Mouse (Mus musculus): ENCODE measurements around the gene Unk. TPM values are rescaled to one million over a fixed set of nuclear protein-coding genes. Genes with fewer than 3 reads are reported as not detected.

Unk gene
- total RNA-seq, 2 experiments from 2014 or later: 7.0 to 7.4 TPM

GRCm38 (mm10) chr11:116106154-116106962, 76.2 kb downstream of the Unk start:
- Histone ChIP-seq H3K27ac (peak overlapping the region; percentile 91), H3K4me3 (peak overlapping the region; percentile 93)
- DNase-seq: no peak
- no peak for TF ChIP-seq CTCF (IDR thresholded peaks at IDR 0.05)
- intact Hi-C loops (cut with DNase I): no loop called here

GRCm38 (mm10) chr11:116106963-116107776, 77.0 kb downstream of the Unk start:
- intact Hi-C loops (cut with DNase I): no loop called here
- TF ChIP-seq CTCF (IDR thresholded peaks at IDR 0.05): peak; percentile 27
- DNase-seq: no peak
- Histone ChIP-seq H3K4me3 (peak overlapping the region; percentile 93), H3K27ac (peak overlapping the region; percentile 91)

- intact Hi-C loops (cut with DNase I): no loop called here
- Histone ChIP-seq H3K4me3 (peak overlapping the region; percentile 93), H3K27ac (peak overlapping the region; percentile 91)
- no peak for TF ChIP-seq CTCF (IDR thresholded peaks at IDR 0.05)
- DNase-seq: no peak
These were observed 77.7 kb downstream of the Unk start for GRCm38 (mm10) chr11:116107777-116108285.

GRCm38 (mm10) chr11:116108464-116109137, 78.5 kb downstream of the Unk start:
- Histone ChIP-seq H3K4me3 (peak overlapping the region; percentile 93), H3K27ac (peak overlapping the region; percentile 91)
- peak; percentile 89 for DNase-seq
- intact Hi-C loops (cut with DNase I): no loop called here
- no peak for TF ChIP-seq CTCF (IDR thresholded peaks at IDR 0.05)

GRCm38 (mm10) chr11:116109441-116110081, 79.4 kb downstream of the Unk start:
- peak; percentile 69 for DNase-seq
- Histone ChIP-seq H3K27ac (peak overlapping the region; percentile 91), H3K4me3 (peak overlapping the region; percentile 93)
- no peak for TF ChIP-seq CTCF (IDR thresholded peaks at IDR 0.05)
- intact Hi-C loops (cut with DNase I): loop anchor here (2.0 kb wide), 1 partner anchor 21 kb away; the partner anchor contains the start of gene Trim65

GRCm38 (mm10) chr11:116110131-116110530, 80.0 kb downstream of the Unk start:
- TF ChIP-seq CTCF (IDR thresholded peaks at IDR 0.05): no peak
- intact Hi-C loops (cut with DNase I): loop anchor here (2.0 kb wide), 1 partner anchor 21 kb away; the partner anchor contains the start of gene Trim65
- peak overlapping the region; percentile 91 for H3K27ac ChIP-seq
- peak; percentile 94 for DNase-seq
- H3K4me3 ChIP-seq: peak overlapping the region; percentile 93

GRCm38 (mm10) chr11:116110540-116110939, 80.4 kb downstream of the Unk start:
- Histone ChIP-seq H3K4me3 (peak overlapping the region; percentile 93), H3K27ac (peak overlapping the region; percentile 91)
- no peak for TF ChIP-seq CTCF (IDR thresholded peaks at IDR 0.05)
- DNase-seq: no peak
- intact Hi-C loops (cut with DNase I): loop anchor here (2.0 kb wide), 1 partner anchor 20 kb away; the partner anchor contains the start of gene Trim65

Other genes starting within 250 kb of the Unk start
- gene Caskin2, start 216.7 kb upstream of the Unk start, total RNA-seq (2021): 10 to 100 TPM; 14.5 to 19.2 TPM
- 1 to 10 TPM; 6.2 to 6.9 TPM for gene Tsen54, start 215.6 kb upstream of the Unk start, total RNA-seq (2021)
- 1 to 10 TPM; 8.3 to 9.8 TPM for gene Llgl2, start 206.3 kb upstream of the Unk start, total RNA-seq (2021)
- not detected for gene Myo15b, start 171.9 kb upstream of the Unk start, total RNA-seq (2021)
- under 1 TPM; 0.23 to 0.89 TPM for gene Smim5, start 130.4 kb upstream of the Unk start, total RNA-seq (2021)
- not detected for gene Smim6, start 118.3 kb upstream of the Unk start, total RNA-seq (2021)
- gene Sap30bp, start 97.0 kb upstream of the Unk start, total RNA-seq (2021): 10 to 100 TPM; 12.1 to 13.4 TPM
- 1 to 10 TPM; 7.5 to 8.6 TPM for gene Recql5, start 96.8 kb upstream of the Unk start, total RNA-seq (2021)
- 1 to 10 TPM; 4.2 to 4.5 TPM for gene Itgb4, start 55.6 kb upstream of the Unk start, total RNA-seq (2021)
- gene Galk1, start 17.6 kb upstream of the Unk start, total RNA-seq (2021): 1 to 10 TPM; 3.0 to 3.8 TPM
- 10 to 100 TPM; 55.9 to 58.7 TPM for gene H3f3b, start 2.4 kb upstream of the Unk start, total RNA-seq (2021)
- under 1 TPM; 0.13 to 0.50 TPM for gene Unc13d, start 47.6 kb downstream of the Unk start, total RNA-seq (2021)
- gene Wbp2, start 56.7 kb downstream of the Unk start, total RNA-seq (2021): 10 to 100 TPM; 77.2 to 81.8 TPM
- gene Trim47, start 96.9 kb downstream of the Unk start, total RNA-seq (2021): 10 to 100 TPM in 1 of 2 experiments, 1 to 10 TPM in 1; 6.0 to 12.2 TPM
- 1 to 10 TPM; 4.2 to 6.6 TPM for gene Trim65, start 100.8 kb downstream of the Unk start, total RNA-seq (2021)
- 10 to 100 TPM; 47.5 to 61.5 TPM for gene Mrpl38, start 108.5 kb downstream of the Unk start, total RNA-seq (2021)
- 10 to 100 TPM; 10.5 to 11.5 TPM for gene Fbf1, start 137.8 kb downstream of the Unk start, total RNA-seq (2021)
- 10 to 100 TPM; 14.3 to 17.1 TPM for gene Ten1, start 168.5 kb downstream of the Unk start, total RNA-seq (2021)
- gene Acox1, start 168.7 kb downstream of the Unk start, total RNA-seq (2021): 100 to 1,000 TPM in 1 of 2 experiments, 10 to 100 TPM in 1; 79.8 to 118 TPM
- under 1 TPM in 1 of 2 experiments, not detected in 1; 0.14 TPM for gene Evpl, start 207.8 kb downstream of the Unk start, total RNA-seq (2021)
- 10 to 100 TPM; 87.7 to 89.2 TPM for gene Srp68, start 243.9 kb downstream of the Unk start, total RNA-seq (2021)